Mouse (Mus musculus) cerebellum, adult 8-10 months (tissue): Measurements from ENCODE around the gene Hist2h2ac.
A peak's percentile ranks its signal among the peaks of the same experiment; 100 is the strongest.
"Not testable (repeated sequence)": the region's sequence is repeated elsewhere in the genome, so short reads cannot be mapped to it uniquely, and the experiment has no call there.

ENCODE experiments used
- DNase-seq: peaks from one replicate; pipeline ENCODE4 v3.0.0; 2022

Gene Hist2h2ac

GRCm38 (mm10) chr3:96226695-96227648 lies 6.3 kb upstream of the Hist2h2ac start:
- no peak for DNase-seq

- DNase-seq = no peak
Measured at GRCm38 (mm10) chr3:96225421-96225820, 4.7 kb upstream of the Hist2h2ac start.

- DNase-seq = no peak
Measured at GRCm38 (mm10) chr3:96222774-96223173, 2.1 kb upstream of the Hist2h2ac start.

- peak; percentile 44 for DNase-seq
Measured at GRCm38 (mm10) chr3:96221640-96222038, 959 bp upstream of the Hist2h2ac start.

- DNase-seq = not testable (repeated sequence)
Measured at GRCm38 (mm10) chr3:96220131-96220764, 432 bp downstream of the Hist2h2ac start.

- peak; percentile 78 for DNase-seq
Measured at GRCm38 (mm10) chr3:96219661-96220130, 984 bp downstream of the Hist2h2ac start, which contains the start of the genes Bola1 and Hist2h2ab. TSS of gene Bola1 (minus strand) at chr3:96219709. TSS of gene Hist2h2ab (plus strand) at chr3:96219865.

- DNase-seq = peak; percentile 52
Measured at GRCm38 (mm10) chr3:96219191-96219641, 1.5 kb downstream of the Hist2h2ac start.

- DNase-seq = no peak
Measured at GRCm38 (mm10) chr3:96209242-96209641, 11.4 kb downstream of the Hist2h2ac start.

GRCm38 (mm10) chr3:96207819-96208218 lies 12.9 kb downstream of the Hist2h2ac start:
- DNase-seq = no peak

- no peak for DNase-seq
Measured at GRCm38 (mm10) chr3:96199731-96200130, 20.9 kb downstream of the Hist2h2ac start.

GRCm38 (mm10) chr3:96198601-96199251 lies 22.0 kb downstream of the Hist2h2ac start:
- not testable (repeated sequence) for DNase-seq

GRCm38 (mm10) chr3:96198181-96198580 lies 22.5 kb downstream of the Hist2h2ac start:
- peak; percentile 21 for DNase-seq

- DNase-seq = peak; percentile 88
Measured at GRCm38 (mm10) chr3:96197129-96197749, 23.4 kb downstream of the Hist2h2ac start.

GRCm38 (mm10) chr3:96196437-96197128 lies 24.1 kb downstream of the Hist2h2ac start:
- DNase-seq = no peak

- DNase-seq = peak; percentile 36
Measured at GRCm38 (mm10) chr3:96195616-96196313, 24.9 kb downstream of the Hist2h2ac start.

- DNase-seq = no peak
Measured at GRCm38 (mm10) chr3:96194966-96195365, 25.7 kb downstream of the Hist2h2ac start.

GRCm38 (mm10) chr3:96192977-96193376 lies 27.7 kb downstream of the Hist2h2ac start:
- DNase-seq = no peak

GRCm38 (mm10) chr3:96182382-96182776 lies 38.3 kb downstream of the Hist2h2ac start:
- no peak for DNase-seq

GRCm38 (mm10) chr3:96181510-96182381 lies 38.9 kb downstream of the Hist2h2ac start:
- DNase-seq = no peak
